Mouse (Mus musculus): Measurements from ENCODE around the gene Fads1. TPM values are rescaled to one million over a fixed set of nuclear protein-coding genes. Genes with fewer than 3 reads are reported as not detected.

Fads1 gene
- polyA plus RNA-seq, 1 experiment: 131 TPM

- peak within 1 kb of the TSS; percentile 89 for H3K4me3 ChIP-seq (ENCODE audit: insufficient read depth, low read length)
- H3K27ac ChIP-seq (ENCODE audit: insufficient read depth, low read length): peak within 1 kb of the TSS; percentile 71
- 0 out of 2 replicates have a peak, but pooled peaks cover 3% of the 10 kb centered on the region for H3K4me1 ChIP-seq (ENCODE audit: control insufficient read depth, insufficient read depth, low read length)
- TF ChIP-seq POLR2A (IDR thresholded peaks at IDR 0.05; ENCODE audit: low read depth, low read length) (peak; percentile 88), CTCF (IDR thresholded peaks at IDR 0.05; ENCODE audit: borderline replicate concordance, insufficient read depth, low read length) (no peak)
Measured at GRCm38 (mm10) chr19:10203848-10204615, 21.3 kb downstream of the Fads1 start, which contains the start of the genes Tmem258 and Fen1. Tmem258 (plus strand) TSS chr19:10204014. Fen1 (minus strand) TSS chr19:10204169.

GRCm38 (mm10) chr19:10204616-10205001 is 21.9 kb downstream of the Fads1 start:
- H3K4me1 ChIP-seq (ENCODE audit: control insufficient read depth, insufficient read depth, low read length): 0 out of 2 replicates have a peak, but pooled peaks cover 3% of the 10 kb centered on the region
- TF ChIP-seq POLR2A (IDR thresholded peaks at IDR 0.05; ENCODE audit: low read depth, low read length): 0 out of 2 replicates have a peak, but pooled peaks have one; percentile 9
- no peak for TF ChIP-seq CTCF (IDR thresholded peaks at IDR 0.05; ENCODE audit: borderline replicate concordance, insufficient read depth, low read length)
- peak overlapping the region; percentile 57; the same call in 1 of the 2 replicates for H3K27ac ChIP-seq (ENCODE audit: insufficient read depth, low read length)
- H3K4me3 ChIP-seq (ENCODE audit: insufficient read depth, low read length): peak overlapping the region; percentile 89

GRCm38 (mm10) chr19:10205051-10205450 is 22.4 kb downstream of the Fads1 start:
- TF ChIP-seq POLR2A (IDR thresholded peaks at IDR 0.05; ENCODE audit: low read depth, low read length): no peak
- TF ChIP-seq CTCF (IDR thresholded peaks at IDR 0.05; ENCODE audit: borderline replicate concordance, insufficient read depth, low read length): no peak
- H3K27ac ChIP-seq (ENCODE audit: insufficient read depth, low read length): no peak overlapping the region
- H3K4me1 ChIP-seq (ENCODE audit: control insufficient read depth, insufficient read depth, low read length): 0 out of 2 replicates have a peak, but pooled peaks cover 3% of the 10 kb centered on the region
- peak overlapping the region; percentile 89 for H3K4me3 ChIP-seq (ENCODE audit: insufficient read depth, low read length)

GRCm38 (mm10) chr19:10208851-10209250 is 26.2 kb downstream of the Fads1 start:
- no peaks in the 10 kb centered on the region for H3K4me1 ChIP-seq (ENCODE audit: control insufficient read depth, insufficient read depth, low read length)
- TF ChIP-seq POLR2A (IDR thresholded peaks at IDR 0.05; ENCODE audit: low read depth, low read length) (no peak), CTCF (IDR thresholded peaks at IDR 0.05; ENCODE audit: borderline replicate concordance, insufficient read depth, low read length) (no peak)
- no peak overlapping the region for H3K4me3 ChIP-seq (ENCODE audit: insufficient read depth, low read length)
- no peak overlapping the region for H3K27ac ChIP-seq (ENCODE audit: insufficient read depth, low read length)

- H3K4me3 ChIP-seq (ENCODE audit: insufficient read depth, low read length): no peak overlapping the region
- H3K27ac ChIP-seq (ENCODE audit: insufficient read depth, low read length): no peak overlapping the region
- TF ChIP-seq CTCF (IDR thresholded peaks at IDR 0.05; ENCODE audit: borderline replicate concordance, insufficient read depth, low read length) (no peak), POLR2A (IDR thresholded peaks at IDR 0.05; ENCODE audit: low read depth, low read length) (no peak)
- H3K4me1 ChIP-seq (ENCODE audit: control insufficient read depth, insufficient read depth, low read length): no peaks in the 10 kb centered on the region
Measured at GRCm38 (mm10) chr19:10210885-10211284, 28.2 kb downstream of the Fads1 start.

GRCm38 (mm10) chr19:10213796-10214471 is 31.2 kb downstream of the Fads1 start:
- H3K4me1 ChIP-seq (ENCODE audit: control insufficient read depth, insufficient read depth, low read length): no peaks in the 10 kb centered on the region
- H3K4me3 ChIP-seq (ENCODE audit: insufficient read depth, low read length): no peak overlapping the region
- no peak overlapping the region for H3K27ac ChIP-seq (ENCODE audit: insufficient read depth, low read length)
- TF ChIP-seq POLR2A (IDR thresholded peaks at IDR 0.05; ENCODE audit: low read depth, low read length) (no peak), CTCF (IDR thresholded peaks at IDR 0.05; ENCODE audit: borderline replicate concordance, insufficient read depth, low read length) (no peak)

- TF ChIP-seq CTCF (IDR thresholded peaks at IDR 0.05; ENCODE audit: borderline replicate concordance, insufficient read depth, low read length) (no peak), POLR2A (IDR thresholded peaks at IDR 0.05; ENCODE audit: low read depth, low read length) (no peak)
- Histone ChIP-seq H3K4me1 (ENCODE audit: control insufficient read depth, insufficient read depth, low read length) (no peaks in the 10 kb centered on the region), H3K27ac (ENCODE audit: insufficient read depth, low read length) (no peak overlapping the region), H3K4me3 (ENCODE audit: insufficient read depth, low read length) (no peak overlapping the region)
Measured at GRCm38 (mm10) chr19:10216101-10216500, 33.4 kb downstream of the Fads1 start.

- Histone ChIP-seq H3K27ac (ENCODE audit: insufficient read depth, low read length) (no peak overlapping the region), H3K4me1 (ENCODE audit: control insufficient read depth, insufficient read depth, low read length) (no peaks in the 10 kb centered on the region)
- TF ChIP-seq CTCF (IDR thresholded peaks at IDR 0.05; ENCODE audit: borderline replicate concordance, insufficient read depth, low read length) (no peak), POLR2A (IDR thresholded peaks at IDR 0.05; ENCODE audit: low read depth, low read length) (no peak)
Measured at GRCm38 (mm10) chr19:10219108-10219507, 36.4 kb downstream of the Fads1 start.

GRCm38 (mm10) chr19:10219593-10219992 is 36.9 kb downstream of the Fads1 start:
- Histone ChIP-seq H3K4me3 (ENCODE audit: insufficient read depth, low read length) (no peak overlapping the region), H3K27ac (ENCODE audit: insufficient read depth, low read length) (no peak overlapping the region), H3K4me1 (ENCODE audit: control insufficient read depth, insufficient read depth, low read length) (no peaks in the 10 kb centered on the region)
- TF ChIP-seq POLR2A (IDR thresholded peaks at IDR 0.05; ENCODE audit: low read depth, low read length) (no peak), CTCF (IDR thresholded peaks at IDR 0.05; ENCODE audit: borderline replicate concordance, insufficient read depth, low read length) (no peak)

More at GRCm38 (mm10) chr19:10219108-10219507, 36.4 kb downstream of the Fads1 start:
- H3K4me3 ChIP-seq (ENCODE audit: insufficient read depth, low read length): no peak overlapping the region

GRCm38 (mm10) chr19:10221585-10221984 is 38.9 kb downstream of the Fads1 start:
- TF ChIP-seq POLR2A (IDR thresholded peaks at IDR 0.05; ENCODE audit: low read depth, low read length): no peak
- TF ChIP-seq CTCF (IDR thresholded peaks at IDR 0.05; ENCODE audit: borderline replicate concordance, insufficient read depth, low read length): no peak
- Histone ChIP-seq H3K4me3 (ENCODE audit: insufficient read depth, low read length) (no peak overlapping the region), H3K4me1 (ENCODE audit: control insufficient read depth, insufficient read depth, low read length) (no peaks in the 10 kb centered on the region), H3K27ac (ENCODE audit: insufficient read depth, low read length) (no peak overlapping the region)

Data from embryonic fibroblast, embryonic 13.5 days (primary cell).